Mouse (Mus musculus): ENCODE measurements at regions not wholly inside any gene's neighbourhood (a gene's known extent, or its start where the extent isn't known, plus 50 kb on each side); places are given as distances from the start of the nearest gene placed in this dataset. TPM values are rescaled to one million over a fixed set of nuclear protein-coding genes. Genes with fewer than 3 reads are reported as not detected.

- 92% methylated on average over 4 of the region's 4 CpGs for WGBS
- Histone ChIP-seq H3K4me1 (ENCODE audit: control insufficient read depth, insufficient read depth) (no peaks in the 10 kb centered on the region), H3K36me3 (replicated peaks; ENCODE audit: control insufficient read depth, insufficient read depth, low read length) (no peaks in the 10 kb centered on the region), H3K27me3 (ENCODE audit: control insufficient read depth, insufficient read depth, low read length) (peaks cover 30% of the 10 kb centered on the region), H3K4me2 (ENCODE audit: low read depth, low read length) (no peak overlapping the region), H3K9me3 (replicated peaks; ENCODE audit: control insufficient read depth, low read length) (no peaks in the 10 kb centered on the region), H3K9ac (replicated peaks; ENCODE audit: low read depth, low read length) (no peak overlapping the region), H3K27ac (ENCODE audit: low read depth) (no peak overlapping the region), H3K4me3 (ENCODE audit: low read depth, low read length) (no peak overlapping the region)
- ATAC-seq (ENCODE audit: insufficient read depth, low read depth) (no peak), DNase-seq (ENCODE audit: low spot score) (no peak)
- TF ChIP-seq CTCF (IDR thresholded peaks at IDR 0.05; ENCODE audit: low read depth) (no peak), EP300 (IDR thresholded peaks at IDR 0.05; ENCODE audit: low read depth) (no peak)
Observed at GRCm38 (mm10) chr14:64595891-64596290, 491.8 kb downstream of the Prss52 start.

GRCm38 (mm10) chr14:64597218-64597617 lies 493.1 kb downstream of the Prss52 start:
- Histone ChIP-seq H3K27me3 (ENCODE audit: control insufficient read depth, insufficient read depth, low read length) (peaks cover 18% of the 10 kb centered on the region), H3K4me3 (ENCODE audit: low read depth, low read length) (no peak overlapping the region), H3K27ac (ENCODE audit: low read depth) (no peak overlapping the region), H3K9ac (replicated peaks; ENCODE audit: low read depth, low read length) (no peak overlapping the region), H3K36me3 (replicated peaks; ENCODE audit: control insufficient read depth, insufficient read depth, low read length) (no peaks in the 10 kb centered on the region), H3K9me3 (replicated peaks; ENCODE audit: control insufficient read depth, low read length) (no peaks in the 10 kb centered on the region), H3K4me1 (ENCODE audit: control insufficient read depth, insufficient read depth) (no peaks in the 10 kb centered on the region), H3K4me2 (ENCODE audit: low read depth, low read length) (no peak overlapping the region)
- DNase-seq (ENCODE audit: low spot score): no peak
- no peak for TF ChIP-seq CTCF (IDR thresholded peaks at IDR 0.05; ENCODE audit: low read depth)
- TF ChIP-seq EP300 (IDR thresholded peaks at IDR 0.05; ENCODE audit: low read depth): no peak
- ATAC-seq (ENCODE audit: insufficient read depth, low read depth): no peak
- WGBS: 60% methylated on average over 8 of the region's 8 CpGs

MicroRNAs in the stretch of these regions (microRNA counts, 519-probe panel; counts per million panel counts)
- microRNA mmu-miR-124: not detected

Small RNA genes in the stretch of these regions (microRNA-seq; reads per million reads assigned to microRNA genes)
- gene Mir124a-1 (not detected), gene Mir3078 (not detected)
